ENCODE assay signal across 8 mouse cellular contexts in the genomic region with DNA sequence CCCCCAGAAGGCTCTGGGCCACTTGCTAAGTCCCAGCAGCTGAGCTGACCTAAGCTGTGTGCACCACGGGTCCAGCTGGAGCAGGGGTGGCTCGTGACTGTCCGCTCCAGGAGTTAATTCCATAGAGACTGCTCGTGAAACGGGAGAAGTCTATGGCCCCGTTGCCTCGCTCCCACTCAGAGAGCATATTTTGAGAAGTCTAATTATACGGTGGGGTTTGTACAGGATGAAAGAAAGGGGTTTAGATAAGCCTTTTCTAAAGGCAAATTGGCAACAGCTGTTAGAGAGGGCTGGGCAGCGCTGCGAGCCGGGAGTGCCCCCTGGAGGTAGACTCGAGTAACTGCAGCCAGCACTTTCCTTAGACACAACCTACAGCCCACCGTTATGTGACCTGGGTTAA. TPM values are rescaled to one million over a fixed set of nuclear protein-coding genes. Genes with fewer than 3 reads are reported as not detected.
DNase-seq lines count a peak whose midpoint lies in the region; ATAC-seq and TF ChIP-seq lines count a peak whose summit lies in the region.

No protein-coding gene starts in this region.

- ATAC-seq in embryonic facial prominence, embryonic 13.5 days (ENCODE audit: insufficient number of reproducible peaks, insufficient read depth, low FRiP score, low TSS enrichment, low read depth): 0 out of 2 replicates have a peak, but pooled peaks have one; percentile 16
- no peak; the same call in 1 of the 2 replicates for ATAC-seq in limb, embryonic 15.5 days (ENCODE audit: insufficient number of reproducible peaks, low FRiP score, low TSS enrichment, low read depth)
- ATAC-seq in midbrain, embryonic 16.5 days: peak; percentile 41; the same call in 1 of the 2 replicates

- H3K9me3 ChIP-seq in embryonic facial prominence, embryonic 13.5 days: no peaks in the 10 kb centered on the region
- H3K9me3 ChIP-seq in limb, embryonic 15.5 days: no peaks in the 10 kb centered on the region
- H3K9me3 ChIP-seq in midbrain, embryonic 16.5 days (replicated peaks; ENCODE audit: control insufficient read depth, low read length, poor library complexity, severe bottlenecking): no peaks in the 10 kb centered on the region

- peak overlapping the region; percentile 71 for H3K27ac ChIP-seq in embryonic facial prominence, embryonic 13.5 days
- H3K27ac ChIP-seq in heart, adult 2 months: peak overlapping the region; percentile 73
- peak overlapping the region; percentile 6; the same call in 1 of the 2 replicates for H3K27ac ChIP-seq in limb, embryonic 15.5 days
- peak overlapping the region; percentile 80 for H3K27ac ChIP-seq in midbrain, embryonic 16.5 days (ENCODE audit: low read length)

- H3K4me2 ChIP-seq in embryonic facial prominence, embryonic 13.5 days: peak overlapping the region; percentile 87
- peak overlapping the region; percentile 64 for H3K4me2 ChIP-seq in limb, embryonic 15.5 days
- H3K4me2 ChIP-seq in midbrain, embryonic 16.5 days (ENCODE audit: low read length): peak overlapping the region; percentile 89

- no peak for TF ChIP-seq POLR2A in heart, adult 2 months (IDR thresholded peaks at IDR 0.05; ENCODE audit: insufficient read depth, low read depth, low read length)

- DNase-seq in 3134 (ENCODE audit: extremely low read depth, insufficient read length, low spot score): peak; percentile 47
- peak; percentile 86 for DNase-seq in adrenal gland, postnatal 14 days
- DNase-seq in heart, adult 2 months: peak; percentile 82
- peak; percentile 79 for DNase-seq in kidney, adult 18-20 months
- DNase-seq in spleen, postnatal 14 days (ENCODE audit: low spot score in 2 of 2): peak; percentile 56 to 76

- peaks cover 34% of the 10 kb centered on the region for H3K4me1 ChIP-seq in embryonic facial prominence, embryonic 13.5 days
- H3K4me1 ChIP-seq in heart, adult 2 months (ENCODE audit: control insufficient read depth, insufficient read depth, low read length): peaks cover 2% of the 10 kb centered on the region
- peaks cover 30% of the 10 kb centered on the region for H3K4me1 ChIP-seq in limb, embryonic 15.5 days
- peaks cover 15% of the 10 kb centered on the region for H3K4me1 ChIP-seq in midbrain, embryonic 16.5 days (ENCODE audit: control insufficient read depth, insufficient read depth, low read length)

- TF ChIP-seq CTCF in heart, adult 2 months (IDR thresholded peaks at IDR 0.05): no peak

- H3K4me3 ChIP-seq in embryonic facial prominence, embryonic 13.5 days: peak overlapping the region; percentile 47
- H3K4me3 ChIP-seq in heart, adult 2 months: peak overlapping the region; percentile 52
- peak overlapping the region; percentile 42 for H3K4me3 ChIP-seq in limb, embryonic 15.5 days
- H3K4me3 ChIP-seq in midbrain, embryonic 16.5 days (ENCODE audit: low read depth, low read length): peak overlapping the region; percentile 49

- no peaks in the 10 kb centered on the region for H3K36me3 ChIP-seq in embryonic facial prominence, embryonic 13.5 days
- H3K36me3 ChIP-seq in heart, adult 2 months (ENCODE audit: control insufficient read depth, insufficient read depth, low read length): no peaks in the 10 kb centered on the region
- no peaks in the 10 kb centered on the region for H3K36me3 ChIP-seq in limb, embryonic 15.5 days
- H3K36me3 ChIP-seq in midbrain, embryonic 16.5 days (ENCODE audit: control insufficient read depth, insufficient read depth, low read length): no peaks in the 10 kb centered on the region

- WGBS in embryonic facial prominence, embryonic 13.5 days: 2% methylated on average over 13 of the region's 13 CpGs
- WGBS in heart, adult 2 months: 2% methylated on average over 13 of the region's 13 CpGs
- WGBS in limb, embryonic 15.5 days: under 1% methylated on average over 13 of the region's 13 CpGs
- WGBS in midbrain, embryonic 16.5 days: under 1% methylated on average over 13 of the region's 13 CpGs

- intact Hi-C loops in heart, adult 2 months (cut with DNase I): loop anchor here (1.0 to 5.0 kb wide), 4 partner anchors 55 to 235 kb away; no protein-coding TSS in a partner anchor

- TF ChIP-seq EP300 in heart, adult 2 months (IDR thresholded peaks at IDR 0.05; ENCODE audit: insufficient read depth, low read depth, low read length): 0 out of 2 replicates have a peak, but pooled peaks have one; percentile 78

- peaks cover 12% of the 10 kb centered on the region for H3K27me3 ChIP-seq in embryonic facial prominence, embryonic 13.5 days
- no peaks in the 10 kb centered on the region for H3K27me3 ChIP-seq in heart, adult 2 months (ENCODE audit: control insufficient read depth, insufficient read depth, low read length)
- peaks cover 4% of the 10 kb centered on the region; the same call in 1 of the 2 replicates for H3K27me3 ChIP-seq in limb, embryonic 15.5 days
- H3K27me3 ChIP-seq in midbrain, embryonic 16.5 days (ENCODE audit: control insufficient read depth, insufficient read depth, low read depth, low read length): no peaks in the 10 kb centered on the region

- H3K9ac ChIP-seq in embryonic facial prominence, embryonic 13.5 days: peak overlapping the region; percentile 66
- peak overlapping the region; percentile 62 for H3K9ac ChIP-seq in heart, adult 2 months (ENCODE audit: low read depth, low read length)
- H3K9ac ChIP-seq in limb, embryonic 15.5 days: peak overlapping the region; percentile 18; the same call in 1 of the 2 replicates
- peak overlapping the region; percentile 71 for H3K9ac ChIP-seq in midbrain, embryonic 16.5 days (ENCODE audit: low read depth, low read length)

- H3K79me2 ChIP-seq in heart, adult 2 months (replicated peaks; ENCODE audit: control insufficient read depth, insufficient read depth, low read length): no peaks in the 10 kb centered on the region

RNA-seq across cellular contexts. Expression of gene Sdhb, which starts 3.3 kb away (rescaled TPM):
- 699 and 754 TPM in 2 replicates for total RNA-seq in adrenal gland, postnatal 14 days (2021)
- polyA plus RNA-seq in embryonic facial prominence, embryonic 13.5 days (2015; fragmentation: Nextera tagmentation; extraction: Ambion mirVana): 393 and 412 TPM in 2 replicates
- total RNA-seq in heart, adult 2 months (2021): 1,000 to 10,000 TPM; 1,126 to 1,344 TPM
- 1,030 and 1,505 TPM in 2 replicates for polyA plus RNA-seq in heart, adult 2 months (2012; rRNA removed)
- polyA plus RNA-seq in limb, embryonic 15.5 days (2015; fragmentation: Nextera tagmentation; extraction: Ambion mirVana): 333 and 348 TPM in 2 replicates
- 446 and 455 TPM in 2 replicates for polyA plus RNA-seq in midbrain, embryonic 16.5 days (2015; fragmentation: Nextera tagmentation; extraction: Ambion mirVana)

RNA-seq across cellular contexts. Expression of gene Atp13a2, which starts 28.9 kb away (rescaled TPM):
- total RNA-seq in adrenal gland, postnatal 14 days (2021): 28.7 and 37.1 TPM in 2 replicates
- 38.9 and 40.2 TPM in 2 replicates for polyA plus RNA-seq in embryonic facial prominence, embryonic 13.5 days (2015; fragmentation: Nextera tagmentation; extraction: Ambion mirVana)
- 10 to 100 TPM; 15.1 to 17.7 TPM for total RNA-seq in heart, adult 2 months (2021)
- polyA plus RNA-seq in heart, adult 2 months (2012; rRNA removed): 30.4 and 34.8 TPM in 2 replicates
- polyA plus RNA-seq in limb, embryonic 15.5 days (2015; fragmentation: Nextera tagmentation; extraction: Ambion mirVana): 37.3 and 41.0 TPM in 2 replicates
- polyA plus RNA-seq in midbrain, embryonic 16.5 days (2015; fragmentation: Nextera tagmentation; extraction: Ambion mirVana): 174 and 190 TPM in 2 replicates

RNA-seq across cellular contexts. Expression of gene Padi2, which starts 51.6 kb away (rescaled TPM):
- 1.3 and 1.9 TPM in 2 replicates for total RNA-seq in adrenal gland, postnatal 14 days (2021)
- 1.8 and 2.3 TPM in 2 replicates for polyA plus RNA-seq in embryonic facial prominence, embryonic 13.5 days (2015; fragmentation: Nextera tagmentation; extraction: Ambion mirVana)
- under 1 TPM; 0.31 to 0.96 TPM for total RNA-seq in heart, adult 2 months (2021)
- 1.3 and 1.4 TPM in 2 replicates for polyA plus RNA-seq in heart, adult 2 months (2012; rRNA removed)
- polyA plus RNA-seq in limb, embryonic 15.5 days (2015; fragmentation: Nextera tagmentation; extraction: Ambion mirVana): 4.3 and 10.5 TPM in 2 replicates
- 2.4 and 2.8 TPM in 2 replicates for polyA plus RNA-seq in midbrain, embryonic 16.5 days (2015; fragmentation: Nextera tagmentation; extraction: Ambion mirVana)

RNA-seq across cellular contexts. Expression of gene Mfap2, which starts 52.5 kb away (rescaled TPM):
- 26.0 and 28.6 TPM in 2 replicates for total RNA-seq in adrenal gland, postnatal 14 days (2021)
- 771 and 792 TPM in 2 replicates for polyA plus RNA-seq in embryonic facial prominence, embryonic 13.5 days (2015; fragmentation: Nextera tagmentation; extraction: Ambion mirVana)
- 1 to 10 TPM; 3.1 TPM for total RNA-seq in heart, adult 2 months (2021)
- polyA plus RNA-seq in heart, adult 2 months (2012; rRNA removed): 12.2 and 17.6 TPM in 2 replicates
- polyA plus RNA-seq in limb, embryonic 15.5 days (2015; fragmentation: Nextera tagmentation; extraction: Ambion mirVana): 958 and 1,066 TPM in 2 replicates
- polyA plus RNA-seq in midbrain, embryonic 16.5 days (2015; fragmentation: Nextera tagmentation; extraction: Ambion mirVana): 121 and 141 TPM in 2 replicates

Comparison
In these comparisons a context has a peak if more than half of its experiments do, and no peak if none do; other contexts are left out.
1. H3K27ac ChIP-seq: peak in every context shown above with its lines; median percentile 80 in midbrain, embryonic 16.5 days; 73 in heart, adult 2 months; 71 in embryonic facial prominence, embryonic 13.5 days; 6 in limb, embryonic 15.5 days.
2. H3K9ac ChIP-seq: peak in every context shown above with its lines; median percentile 71 in midbrain, embryonic 16.5 days; 66 in embryonic facial prominence, embryonic 13.5 days; 62 in heart, adult 2 months; 18 in limb, embryonic 15.5 days.